Mouse (Mus musculus) megakaryocyte, embryonic 14.5 days (primary cell): ENCODE measurements around the gene Cryz.

Experiments used
- FLI1 ChIP-seq: IDR thresholded peaks from 2 replicates; pipeline ENCODE4 v1.6.1; 2012; ENCODE audit warnings: low read length, inconsistent platforms, mixed read lengths
- GATA1 ChIP-seq: IDR thresholded peaks from 3 replicates; pipeline ENCODE4 v1.6.1; 2012; ENCODE audit warnings: mixed read lengths, low read length, inconsistent platforms, borderline replicate concordance

DNA sequence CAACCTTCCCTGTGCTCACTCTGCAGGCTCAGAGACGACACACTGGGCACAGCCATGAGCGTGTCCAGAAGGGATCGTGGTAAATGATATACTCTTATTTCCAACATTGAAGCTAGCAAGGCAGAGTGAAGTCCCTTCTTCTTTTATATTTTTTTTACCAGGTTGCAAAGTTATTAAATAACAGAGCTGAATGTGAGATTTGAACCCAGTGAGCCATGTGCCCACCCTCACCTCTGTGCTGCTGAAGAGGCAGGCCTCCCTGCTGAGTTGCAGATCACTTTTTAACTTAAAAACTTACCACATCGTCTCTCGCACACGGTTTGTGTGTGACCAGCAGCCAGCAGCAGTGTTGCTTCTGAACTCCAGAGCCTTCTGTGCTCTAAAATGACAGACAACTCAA lies 2.4 kb upstream of the Cryz start:
- TF ChIP-seq GATA1 (no peak), FLI1 (no peak)
